Mouse (Mus musculus) small intestine, adult 2 months (tissue): Measurements from ENCODE around the gene Nipal4.

Source experiments
- CTCF ChIP-seq: fragments of 200-500 bp; IDR thresholded peaks from 2 replicates; pipeline ENCODE4 v1.5.1; 2012; ENCODE audit warnings: low read depth, mild to moderate bottlenecking, control low read depth, inconsistent platforms, low read length, moderate library complexity, mixed read lengths; ENCODE audit not compliant: insufficient replicate concordance, insufficient read length; ENCODE audit errors: extremely low read depth
- POLR2A ChIP-seq: fragments of 200-500 bp; IDR thresholded peaks from 2 replicates; pipeline ENCODE4 v1.6.1; 2012; ENCODE audit warnings: low read depth, mild to moderate bottlenecking, control low read depth, inconsistent platforms, low read length, moderate library complexity

DNA sequence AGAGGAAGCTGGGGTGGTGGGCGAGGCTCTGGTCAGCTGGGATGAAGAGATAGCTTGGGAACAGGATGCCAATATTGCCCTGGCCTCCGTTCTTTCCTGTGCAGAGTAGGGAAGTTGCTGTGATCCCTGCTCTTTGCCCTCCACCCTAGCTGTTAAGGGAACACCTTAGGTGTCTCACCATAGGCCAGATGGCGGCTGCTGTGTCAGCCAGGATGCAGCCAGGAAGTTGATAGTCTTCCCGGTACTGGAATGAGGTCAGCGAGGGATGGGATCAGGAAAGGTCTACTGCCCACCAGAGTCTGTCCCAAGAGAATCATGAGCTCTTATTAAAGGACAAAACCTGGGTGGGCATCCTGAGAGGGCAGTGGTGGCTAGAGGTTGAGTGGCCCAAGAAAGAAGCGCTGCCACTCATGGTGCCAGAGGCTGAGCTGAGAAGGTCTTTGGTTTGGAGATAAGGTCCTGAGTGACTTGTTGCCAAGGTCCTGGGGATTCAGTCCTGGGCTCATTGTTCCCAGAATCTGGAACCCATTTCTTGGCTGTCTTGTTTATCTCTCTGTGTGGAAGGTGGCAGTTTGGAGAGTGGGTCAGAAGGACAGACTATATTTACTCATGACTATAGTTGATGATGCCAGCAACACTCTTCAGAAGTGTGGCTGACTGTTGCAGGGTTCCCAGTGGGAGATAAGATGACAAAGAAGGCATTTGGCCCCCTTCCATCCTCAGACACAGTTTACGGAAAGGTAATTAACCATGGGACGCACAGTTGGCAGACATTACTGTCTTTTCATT is 56.0 kb downstream of the Nipal4 start:
- TF ChIP-seq POLR2A: no peak
- TF ChIP-seq CTCF: no peak
